Mouse (Mus musculus) layer of hippocampus, adult 11-12 months (tissue): Measurements from ENCODE around the gene Bri3bp.
"Not testable (repeated sequence)": the region's sequence is repeated elsewhere in the genome, so short reads cannot be mapped to it uniquely, and the experiment has no call there.

Experiments used
- DNase-seq: peaks from one replicate; pipeline ENCODE4 v3.0.0; 2022; ENCODE audit warnings: low spot score

Bri3bp gene

GRCm38 (mm10) chr5:125409348-125410090 lies 31.8 kb upstream of the Bri3bp start:
- DNase-seq: no peak

- peak; percentile 84 for DNase-seq
Measured at GRCm38 (mm10) chr5:125411972-125412530, 29.3 kb upstream of the Bri3bp start.

- not testable (repeated sequence) for DNase-seq
Measured at GRCm38 (mm10) chr5:125412536-125412935, 28.8 kb upstream of the Bri3bp start.

- DNase-seq: no peak
Measured at GRCm38 (mm10) chr5:125413763-125414162, 27.6 kb upstream of the Bri3bp start.

- no peak for DNase-seq
Measured at GRCm38 (mm10) chr5:125416183-125416582, 25.2 kb upstream of the Bri3bp start.

- no peak for DNase-seq
Measured at GRCm38 (mm10) chr5:125418636-125419035, 22.7 kb upstream of the Bri3bp start.

GRCm38 (mm10) chr5:125419124-125419523 lies 22.2 kb upstream of the Bri3bp start:
- no peak for DNase-seq

GRCm38 (mm10) chr5:125425698-125426276 lies 15.6 kb upstream of the Bri3bp start:
- no peak for DNase-seq

- DNase-seq: no peak
Measured at GRCm38 (mm10) chr5:125426343-125426742, 15.0 kb upstream of the Bri3bp start.

GRCm38 (mm10) chr5:125432324-125432723 lies 9.0 kb upstream of the Bri3bp start:
- DNase-seq: not testable (repeated sequence)

GRCm38 (mm10) chr5:125433793-125434337 lies 7.5 kb upstream of the Bri3bp start, which contains the start of gene Dhx37:
Gene Dhx37 (minus strand): TSS chr5:125434121.
- DNase-seq: peak; percentile 94

- not testable (repeated sequence) for DNase-seq
Measured at GRCm38 (mm10) chr5:125434347-125434746, 7.0 kb upstream of the Bri3bp start.

- no peak for DNase-seq
Measured at GRCm38 (mm10) chr5:125440583-125441233, 660 bp upstream of the Bri3bp start.

- DNase-seq: no peak
Measured at GRCm38 (mm10) chr5:125442136-125442995, 998 bp downstream of the Bri3bp start.

GRCm38 (mm10) chr5:125443335-125443734 lies 2.0 kb downstream of the Bri3bp start:
- no peak for DNase-seq

GRCm38 (mm10) chr5:125443915-125444314 lies 2.5 kb downstream of the Bri3bp start:
- DNase-seq: no peak

GRCm38 (mm10) chr5:125444554-125444953 lies 3.2 kb downstream of the Bri3bp start:
- no peak for DNase-seq

- DNase-seq: no peak
Measured at GRCm38 (mm10) chr5:125446344-125446743, 5.0 kb downstream of the Bri3bp start.

GRCm38 (mm10) chr5:125448026-125448425 lies 6.7 kb downstream of the Bri3bp start:
- no peak for DNase-seq

- no peak for DNase-seq
Measured at GRCm38 (mm10) chr5:125448631-125449030, 7.3 kb downstream of the Bri3bp start.

- no peak for DNase-seq
Measured at GRCm38 (mm10) chr5:125449306-125449705, 7.9 kb downstream of the Bri3bp start.
